Mouse (Mus musculus) heart, postnatal 4 days (tissue): ENCODE results near the gene Ppm1n. TPM values are rescaled to one million over a fixed set of nuclear protein-coding genes. Genes with fewer than 3 reads are reported as not detected.
A peak's percentile ranks its signal among the peaks of the same experiment; 100 is the strongest.

Experiments used
- DNase-seq: peaks from one replicate; pipeline ENCODE4 v3.0.0; 2021
- total RNA-seq, 2 experiments: library from RNA; stranded (reverse); gene quantifications; 2 replicates each; pipeline ENCODE4 v1.2.3; 2021

Ppm1n gene
- total RNA-seq, 2 experiments from 2014 or later = 0.26 TPM; not detected in 1

DNA sequence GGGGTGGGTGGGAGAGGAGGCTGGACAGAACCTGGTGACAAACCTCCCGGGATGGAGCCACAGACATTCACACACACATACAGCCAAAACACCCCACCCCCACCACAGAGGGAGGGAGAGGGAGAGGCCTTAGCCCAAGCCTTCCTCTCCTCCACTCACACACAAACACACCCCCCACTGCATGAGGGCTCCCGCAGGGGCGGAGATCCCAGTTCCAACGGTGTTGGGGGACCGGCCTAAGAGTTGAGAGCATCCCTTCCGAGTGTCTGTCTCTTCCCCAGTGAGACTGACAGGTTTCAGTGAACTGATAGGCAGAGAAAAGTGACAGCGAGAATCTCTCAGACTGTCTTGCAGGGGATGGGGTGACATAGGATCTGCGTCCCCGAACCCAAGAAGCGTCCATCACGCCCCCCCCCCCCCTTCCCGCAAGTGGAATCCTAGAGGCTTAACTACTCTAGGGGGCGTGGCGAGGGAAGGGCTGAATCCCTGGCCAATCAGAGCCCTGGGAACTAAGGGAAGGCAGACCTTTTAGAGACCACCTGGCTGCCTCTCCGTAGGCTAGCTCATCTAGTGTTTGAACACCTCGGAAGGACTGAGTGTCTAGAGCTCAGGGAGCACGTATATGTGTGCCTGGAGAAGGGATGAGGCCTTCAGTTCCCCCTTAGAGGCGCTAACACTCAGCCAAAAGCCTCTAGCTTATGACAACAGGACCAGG lies 28.0 kb upstream of the Ppm1n start:
- DNase-seq = peak; percentile 82

DNA sequence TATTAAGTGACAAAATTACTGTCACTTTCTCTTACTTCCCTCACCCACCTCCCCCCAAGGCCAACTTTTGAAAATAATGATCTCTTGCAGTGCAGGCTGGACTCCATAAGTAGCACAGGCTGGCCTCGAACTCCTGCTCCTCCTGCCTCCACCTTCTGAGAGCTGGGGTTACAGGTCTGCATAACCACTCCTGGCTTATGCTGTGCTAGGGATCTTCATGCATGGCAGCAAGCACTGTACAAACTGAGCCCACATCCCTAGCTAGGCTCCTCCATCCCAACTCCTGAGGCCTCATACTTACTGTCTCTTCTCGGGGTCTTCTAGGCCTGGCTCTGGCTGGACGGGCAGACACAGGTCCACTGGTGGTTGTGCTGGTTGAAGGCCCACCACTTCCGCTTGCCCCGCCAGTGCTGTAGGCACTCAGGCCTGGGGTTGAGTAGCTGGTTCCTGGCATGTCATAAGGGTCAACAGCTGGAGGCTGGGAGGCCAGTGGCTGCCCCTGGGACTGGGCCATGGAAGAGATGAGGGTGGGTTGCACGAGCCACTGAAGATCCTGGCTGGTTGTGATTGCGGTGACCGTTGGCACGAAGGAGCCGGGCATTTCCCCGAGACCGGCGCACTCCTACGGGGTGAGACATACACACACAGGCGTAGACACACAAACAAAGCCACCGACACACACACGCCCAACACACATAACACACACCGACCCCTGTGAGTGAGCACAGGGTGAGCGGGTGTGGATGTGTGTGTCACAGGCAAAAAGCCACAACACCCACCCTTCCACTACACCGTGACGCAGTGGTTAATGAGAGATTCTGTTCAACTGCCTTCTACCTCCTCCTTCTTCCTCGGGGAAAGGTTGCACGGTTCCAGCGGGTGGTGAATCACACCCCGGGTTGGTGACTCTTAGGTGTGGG lies 27.2 kb upstream of the Ppm1n start:
- DNase-seq = no peak

DNA sequence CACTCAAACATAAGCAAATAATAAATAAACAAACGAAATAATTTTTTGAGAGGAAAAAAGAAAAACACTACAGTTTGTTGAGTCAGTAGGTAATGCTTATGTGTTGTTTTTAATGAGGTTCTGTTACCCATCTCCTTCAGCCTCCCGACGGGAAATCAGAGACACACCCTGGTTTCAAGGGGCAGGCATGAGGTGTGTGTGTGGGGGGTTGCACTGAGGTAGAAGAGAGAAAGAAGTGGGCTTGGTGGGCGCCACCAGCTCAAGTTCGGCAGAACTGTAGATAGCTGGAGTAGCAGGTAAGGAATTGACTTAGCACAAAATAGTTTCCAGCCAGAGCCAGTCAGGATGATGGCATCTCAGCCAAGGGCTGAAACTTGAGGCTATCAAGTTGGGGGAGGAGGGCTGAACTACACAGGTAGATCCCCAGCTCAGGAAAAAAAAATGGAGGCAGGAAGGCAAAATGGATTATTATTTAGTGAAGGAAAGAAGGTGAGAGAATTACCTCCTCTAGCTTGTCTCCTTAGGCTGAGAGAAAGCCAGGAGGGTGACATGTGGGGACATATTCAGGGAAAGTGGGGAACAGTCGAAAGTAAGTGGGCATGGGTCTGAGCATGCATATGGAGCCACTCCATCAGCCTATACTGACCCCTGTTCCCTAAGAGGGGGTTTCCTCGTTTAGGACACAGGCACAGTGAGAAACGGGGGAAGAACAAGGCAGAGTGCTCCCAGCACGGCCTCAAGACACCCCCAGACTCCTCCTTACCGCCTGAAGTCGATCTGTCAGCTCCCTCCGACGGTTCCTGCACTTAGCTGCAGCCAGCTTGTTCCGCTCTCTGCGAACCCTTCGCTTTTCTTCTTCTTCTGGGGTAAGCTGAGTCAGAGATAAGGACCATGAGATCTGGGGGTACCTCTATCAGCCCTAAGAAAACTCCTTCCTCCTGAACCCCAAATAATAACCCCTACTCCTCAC lies 26.2 kb upstream of the Ppm1n start:
- no peak for DNase-seq

DNA sequence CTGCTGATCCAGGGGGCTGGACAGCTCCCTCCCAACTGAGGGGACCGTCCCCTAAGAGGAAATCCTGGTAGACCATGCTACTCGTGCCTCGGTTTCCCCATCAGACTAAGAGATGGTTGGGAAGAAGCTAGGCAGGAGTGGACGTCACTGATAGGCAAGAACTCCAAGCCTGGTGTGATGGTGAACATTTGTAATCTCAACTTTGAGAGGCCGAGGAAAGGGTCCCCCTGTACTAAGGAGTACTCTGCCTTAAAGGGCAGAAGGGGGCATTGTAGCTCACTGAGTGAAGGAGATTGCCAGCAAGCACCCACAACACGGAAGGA lies 25.5 kb upstream of the Ppm1n start:
- no peak for DNase-seq

DNA sequence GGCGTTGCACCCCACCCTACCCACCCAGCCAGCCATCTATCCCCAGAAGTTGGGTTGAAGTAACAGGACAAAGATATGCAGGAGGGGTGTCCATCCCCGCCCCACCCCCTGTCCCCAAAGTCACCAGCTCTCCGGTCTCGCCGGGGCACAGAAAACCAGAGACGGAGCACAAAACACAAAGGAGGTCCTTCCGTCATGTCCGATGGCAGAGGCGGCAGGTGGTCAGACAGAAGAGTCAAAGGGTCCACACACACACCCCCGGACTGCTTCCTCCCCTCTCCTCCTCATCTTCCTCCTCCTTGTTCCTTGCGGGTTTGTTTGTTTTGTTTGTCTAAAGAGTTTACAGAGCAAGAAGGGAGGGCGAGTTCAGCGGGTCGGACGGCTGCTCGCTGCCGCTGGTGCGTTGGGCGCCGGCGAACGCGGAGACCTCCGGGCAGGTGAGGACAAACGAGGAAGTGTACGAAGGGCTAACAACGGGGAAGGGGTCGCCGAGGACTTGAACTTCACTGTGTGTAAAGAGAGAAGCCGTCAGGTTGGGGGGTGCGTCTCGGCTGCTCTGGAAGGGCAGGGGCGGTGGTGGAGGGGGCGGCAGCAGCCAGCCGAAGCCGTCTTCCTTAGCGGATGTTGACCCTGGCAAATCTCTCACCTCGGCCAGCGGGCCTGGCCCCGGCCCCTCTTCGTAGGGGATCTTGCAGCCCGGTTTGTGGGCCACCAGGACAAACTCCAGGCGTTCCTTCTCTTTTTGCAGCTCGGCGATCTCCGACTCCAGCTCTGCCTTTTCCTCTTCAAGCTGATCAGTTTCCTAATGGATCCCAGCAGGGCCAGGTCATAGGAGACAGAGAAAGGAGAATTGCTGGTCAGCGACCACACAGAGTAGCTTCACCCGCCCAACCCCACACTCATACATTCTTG lies 24.9 kb upstream of the Ppm1n start:
- DNase-seq = peak; percentile 14

DNA sequence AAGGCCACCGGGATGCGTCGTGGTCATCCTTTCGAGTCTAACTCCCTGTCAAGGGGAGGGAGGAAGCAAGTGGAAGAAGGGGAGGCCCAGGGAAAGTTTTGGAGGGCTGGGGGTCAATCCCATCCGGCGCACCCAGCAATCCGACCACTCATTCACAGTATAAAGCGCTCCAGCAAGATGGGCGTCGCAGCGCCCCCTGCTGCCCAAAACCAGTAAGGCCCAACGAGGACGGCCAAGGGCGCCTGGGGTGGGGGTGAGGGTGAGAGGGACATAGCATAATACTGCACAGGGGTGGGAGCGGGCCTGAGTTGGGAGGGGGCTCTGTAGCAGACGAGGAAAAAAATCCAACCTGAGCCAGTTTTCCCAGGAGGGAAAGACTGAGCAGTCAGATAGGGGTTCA lies 23.9 kb upstream of the Ppm1n start:
- peak; percentile 91 for DNase-seq

DNA sequence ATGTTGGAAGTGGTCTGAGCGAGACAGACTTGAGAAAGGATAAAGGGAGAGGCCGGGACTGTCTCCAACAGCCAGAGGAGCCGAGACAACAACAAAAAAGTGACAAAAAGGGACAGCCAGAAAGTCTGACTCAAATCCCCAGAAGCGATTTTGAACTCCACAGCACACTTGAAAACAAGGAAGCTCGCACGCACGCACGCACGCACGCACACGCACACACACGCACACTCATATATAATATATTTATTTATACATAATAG lies 23.1 kb upstream of the Ppm1n start:
- no peak for DNase-seq

DNA sequence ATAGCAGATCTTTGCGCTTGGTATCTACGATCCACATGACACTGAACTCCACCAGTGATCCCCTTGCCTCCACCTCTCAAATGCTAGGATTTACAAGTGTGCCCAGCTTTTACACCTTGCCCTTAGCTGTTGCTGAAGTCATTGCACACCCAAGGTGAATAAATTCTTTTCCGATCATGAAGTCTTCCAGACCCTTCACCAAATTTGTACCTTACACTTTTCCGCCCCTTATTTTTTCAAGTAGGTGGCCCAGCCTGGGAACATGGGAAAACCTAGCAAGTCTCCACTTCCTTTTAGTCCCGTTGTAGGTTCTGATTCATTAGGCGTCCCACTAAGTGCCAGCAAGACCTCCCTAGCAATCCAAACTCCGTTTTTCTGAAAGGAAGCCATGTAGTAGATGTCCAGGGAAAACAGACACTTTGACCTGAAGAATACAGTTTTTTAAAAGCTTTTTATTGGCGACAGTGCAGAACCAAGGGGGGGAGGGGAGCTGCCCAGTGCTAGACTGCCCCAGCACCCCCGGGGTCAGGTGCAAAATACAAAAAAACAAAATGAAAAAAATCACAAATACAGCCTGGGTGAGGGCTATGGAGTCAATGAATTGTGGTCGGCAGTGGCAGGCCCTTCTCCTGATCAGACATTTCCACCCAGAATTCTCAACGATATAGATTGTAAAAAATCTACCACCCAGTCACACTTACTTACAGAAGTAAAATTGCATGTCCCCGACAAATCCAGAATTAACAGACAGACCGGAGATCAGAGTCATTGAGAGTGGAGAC lies 22.6 kb upstream of the Ppm1n start:
- no peak for DNase-seq

DNA sequence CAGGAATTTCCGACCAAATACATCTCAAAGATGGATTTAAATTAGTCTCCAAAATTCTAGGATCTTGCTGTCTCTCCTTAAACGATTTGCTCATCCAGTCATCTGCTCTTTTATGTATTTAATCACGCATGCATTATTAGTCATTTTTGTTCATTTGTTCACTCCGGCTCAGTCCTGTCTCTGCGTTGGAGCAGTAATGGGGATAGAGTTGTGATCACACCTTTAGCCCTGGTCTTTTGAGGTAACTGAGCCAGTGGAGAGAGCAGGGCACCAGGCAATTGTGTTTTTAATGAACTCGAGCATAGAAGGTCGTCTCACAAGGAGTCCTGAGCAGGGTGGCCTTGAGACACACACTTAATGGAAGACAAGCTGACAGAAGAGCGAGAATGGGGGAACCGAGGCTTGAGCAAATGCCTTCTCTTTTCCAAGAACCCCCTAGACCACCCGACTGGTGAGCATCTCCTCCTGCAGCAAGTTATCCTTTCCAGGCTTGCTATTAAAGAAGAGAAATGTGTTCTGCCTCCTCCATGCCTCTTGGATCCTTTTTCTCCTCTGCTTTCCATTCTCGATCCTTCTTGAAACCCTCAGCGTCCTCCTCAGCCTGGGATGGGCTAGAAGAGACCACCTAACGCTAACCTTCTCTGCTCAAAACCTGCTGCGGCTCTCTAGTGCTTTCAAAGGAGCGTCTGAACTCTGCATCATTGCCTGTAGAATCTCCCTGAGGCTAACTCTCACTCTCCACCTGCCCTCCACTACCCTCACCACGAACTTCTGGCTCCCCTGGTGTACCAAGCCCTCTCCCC lies 21.8 kb upstream of the Ppm1n start:
- DNase-seq = no peak

DNA sequence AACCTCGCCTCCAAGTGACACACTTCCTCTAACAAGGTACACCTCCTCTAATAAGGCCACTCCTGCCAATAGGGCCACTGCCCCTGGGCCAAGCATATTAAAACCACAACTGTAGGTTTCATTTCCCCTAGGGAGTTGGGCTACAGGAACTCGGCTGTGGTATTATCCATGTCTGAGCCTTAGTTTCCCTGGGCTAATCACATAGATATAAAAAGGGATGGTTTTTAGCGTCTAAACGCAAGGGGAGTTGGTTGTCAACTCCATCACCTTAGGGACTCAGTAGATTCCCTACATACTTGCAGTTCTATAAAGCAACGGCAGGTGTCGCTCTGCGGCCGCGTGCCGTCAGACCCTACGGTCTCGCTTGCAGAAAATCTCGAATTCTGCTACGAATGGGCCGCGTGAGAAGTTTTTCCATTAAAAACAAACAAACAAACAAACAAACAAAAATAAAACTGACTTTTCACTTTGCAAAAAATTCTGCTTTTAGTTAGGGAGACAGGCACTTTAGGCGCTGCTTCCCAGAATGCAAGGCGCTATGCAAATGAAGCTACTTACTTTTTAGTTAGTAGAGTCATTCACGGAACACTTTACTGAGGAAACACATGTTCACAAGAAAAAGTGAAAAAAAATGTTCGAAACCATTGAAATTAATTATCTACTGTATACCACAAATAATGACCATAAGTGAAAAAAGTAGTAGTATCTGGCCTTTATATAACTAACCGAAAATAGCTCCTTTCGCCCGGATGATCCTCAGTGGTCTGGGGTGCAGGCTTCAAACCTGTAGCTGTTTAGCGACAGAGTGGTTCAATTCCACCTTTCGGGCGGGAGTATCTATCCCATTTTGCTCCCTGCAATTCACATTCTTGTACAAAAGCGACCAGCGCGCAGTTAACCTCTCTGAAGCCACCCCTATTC lies 20.9 kb upstream of the Ppm1n start:
- peak; percentile 90 for DNase-seq

DNA sequence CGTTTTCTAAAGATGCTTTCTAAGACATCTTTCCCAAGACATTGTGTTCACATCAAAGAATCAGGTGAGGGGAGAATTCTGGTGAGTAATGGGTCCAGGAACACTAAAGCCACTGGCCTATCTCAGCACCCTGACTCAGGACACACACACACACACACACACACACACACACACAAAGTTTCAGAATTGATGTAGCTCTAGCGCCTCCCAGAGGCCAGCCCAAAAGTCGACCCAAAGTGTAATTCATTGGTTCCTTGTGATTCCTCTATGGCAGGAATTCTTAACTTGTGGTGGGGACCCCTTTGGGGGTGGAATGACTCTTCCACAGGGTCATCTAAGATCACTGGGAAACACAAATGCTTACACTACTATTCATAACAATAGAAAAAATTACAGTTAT lies 19.3 kb upstream of the Ppm1n start:
- DNase-seq = peak; percentile 70

DNA sequence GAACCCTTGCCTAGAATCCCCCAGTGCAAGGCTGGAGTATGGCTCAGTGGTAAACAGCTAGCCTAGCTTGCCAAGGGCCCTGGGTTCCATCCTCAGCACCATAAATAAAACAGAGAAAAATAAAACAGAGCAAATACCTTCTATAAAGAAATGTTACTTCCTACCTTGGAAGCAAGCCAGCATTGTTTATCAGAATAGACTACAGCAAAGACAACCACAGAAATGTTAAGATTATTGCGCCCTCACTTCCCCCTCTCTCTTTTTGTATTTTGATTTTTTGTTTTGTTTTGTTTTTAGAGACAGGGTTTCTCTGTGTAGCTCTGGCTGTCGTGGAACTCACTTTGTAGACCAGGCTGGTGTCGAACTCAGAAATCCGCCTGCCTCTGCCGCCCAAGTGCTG lies 17.9 kb upstream of the Ppm1n start:
- DNase-seq = no peak

DNA sequence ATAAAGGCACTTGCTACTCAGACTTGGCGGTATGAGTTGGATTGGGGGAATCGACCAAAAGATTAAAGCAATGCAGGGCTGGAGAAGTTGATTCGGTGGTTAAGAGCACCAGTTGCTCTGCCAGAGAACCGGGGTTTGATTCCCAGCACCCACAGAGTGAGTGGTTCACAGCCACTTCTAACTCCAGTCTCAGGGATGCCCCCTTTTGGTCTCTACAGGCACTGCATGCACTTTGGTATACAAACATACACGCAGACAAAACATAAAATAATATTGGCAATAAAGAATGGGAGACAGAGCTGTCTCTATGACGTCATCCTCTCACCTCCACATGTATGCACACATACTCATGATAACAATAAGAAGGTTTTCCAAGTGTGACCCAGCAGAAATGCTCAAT lies 17.2 kb upstream of the Ppm1n start:
- DNase-seq = no peak

DNA sequence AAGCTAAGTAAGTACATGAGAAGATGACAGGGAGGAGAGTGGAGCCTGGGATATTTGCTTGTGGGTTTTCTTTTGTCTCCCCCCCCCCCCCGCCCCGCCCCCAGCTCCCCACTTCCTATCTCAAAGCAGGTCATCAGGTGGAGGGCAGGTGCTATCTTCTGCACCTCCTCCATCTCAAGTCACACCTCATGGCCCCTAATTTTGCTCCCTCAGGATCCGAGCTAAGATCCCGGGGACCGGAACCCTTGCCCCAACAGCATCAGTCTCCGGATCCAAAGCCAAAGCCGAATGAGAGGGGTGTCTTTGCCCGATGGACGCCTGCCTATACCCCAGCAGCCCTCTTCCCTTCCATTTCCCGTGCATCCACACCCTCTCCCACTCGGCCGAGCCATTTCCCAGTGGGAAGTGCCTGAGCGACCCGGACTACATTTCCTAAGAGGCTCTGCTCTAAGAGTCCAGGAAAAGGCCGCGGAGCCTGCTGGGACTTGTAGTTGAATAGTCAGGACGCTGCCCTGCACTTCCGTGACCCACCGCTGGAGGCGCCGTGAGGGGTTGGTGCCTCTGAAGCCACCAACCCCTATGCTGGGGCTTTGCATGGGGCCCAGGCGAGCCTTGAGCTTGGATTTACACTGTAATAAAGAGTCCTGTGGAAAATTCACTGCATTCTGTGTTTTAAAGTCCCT lies 15.8 kb upstream of the Ppm1n start:
- peak; percentile 99 for DNase-seq

DNA sequence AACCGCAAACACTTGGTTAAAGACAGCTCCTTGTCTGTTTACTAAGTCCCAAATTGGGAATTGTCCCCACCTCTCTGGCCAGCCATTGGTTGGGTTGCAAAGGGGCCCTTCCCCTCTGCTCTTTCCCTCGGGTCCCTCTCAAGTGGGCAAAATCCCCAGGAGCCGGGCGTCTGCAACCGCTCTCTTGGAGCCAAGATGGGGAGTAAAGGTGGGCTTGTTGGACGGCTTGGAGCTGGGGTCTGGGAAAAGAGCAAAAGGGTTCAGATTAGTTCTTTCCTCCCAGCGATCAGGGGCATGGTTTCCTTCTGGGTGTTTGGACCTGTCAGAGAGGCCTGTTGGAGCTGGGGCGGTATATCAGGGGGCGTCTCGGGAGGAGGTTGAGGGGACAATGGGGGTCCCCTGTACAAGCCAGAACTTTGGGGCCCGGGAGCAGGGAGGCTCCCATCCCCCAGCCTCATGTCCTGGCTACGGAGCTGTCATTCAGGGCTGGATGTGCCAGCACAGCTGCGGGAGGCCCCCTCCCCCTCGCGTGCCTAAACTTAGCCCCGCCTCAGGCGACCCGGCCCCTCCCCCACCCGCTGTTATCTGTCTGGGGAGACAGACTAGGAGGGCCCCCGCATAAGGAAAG lies 11.2 kb upstream of the Ppm1n start:
- peak; percentile 67 for DNase-seq

DNA sequence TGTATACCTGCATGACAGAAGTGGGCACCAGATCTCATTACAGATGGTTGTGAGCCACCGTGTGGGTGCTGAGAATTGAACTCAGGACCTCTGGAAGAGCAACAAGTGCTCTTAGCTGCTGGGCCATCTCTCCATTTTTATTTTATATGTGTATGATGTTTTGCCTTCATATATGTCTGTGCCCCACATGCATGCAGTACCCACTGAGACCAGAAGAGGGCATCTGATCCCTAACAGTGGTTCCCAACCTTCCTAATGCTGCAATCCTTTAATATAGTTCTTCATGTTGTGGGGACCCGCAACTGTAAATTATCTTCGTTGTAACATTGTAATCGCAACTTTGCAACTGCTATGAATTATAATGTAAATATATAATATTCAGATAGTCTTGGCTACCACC lies 4.9 kb upstream of the Ppm1n start:
- DNase-seq = peak; percentile 80

DNA sequence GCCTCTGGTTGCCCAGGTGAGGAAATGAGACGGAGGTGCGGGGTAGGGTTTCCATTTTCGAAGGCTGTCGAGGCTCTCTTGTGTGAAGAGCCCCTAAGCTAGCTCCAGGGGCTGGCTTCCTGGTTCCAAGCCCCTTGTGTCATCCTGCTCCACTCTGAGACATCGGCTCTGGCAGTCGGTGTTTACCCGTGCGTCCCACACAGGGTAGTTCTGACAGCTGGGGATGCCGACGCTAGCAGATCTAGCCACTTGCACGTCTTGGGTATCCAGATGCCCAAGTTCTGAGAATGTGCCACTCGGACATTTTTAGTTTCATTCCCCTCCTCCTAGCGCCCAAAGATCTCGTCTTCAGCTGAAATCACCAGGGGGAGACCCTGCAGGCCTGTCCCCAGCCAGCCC lies 3.5 kb upstream of the Ppm1n start:
- DNase-seq = no peak

DNA sequence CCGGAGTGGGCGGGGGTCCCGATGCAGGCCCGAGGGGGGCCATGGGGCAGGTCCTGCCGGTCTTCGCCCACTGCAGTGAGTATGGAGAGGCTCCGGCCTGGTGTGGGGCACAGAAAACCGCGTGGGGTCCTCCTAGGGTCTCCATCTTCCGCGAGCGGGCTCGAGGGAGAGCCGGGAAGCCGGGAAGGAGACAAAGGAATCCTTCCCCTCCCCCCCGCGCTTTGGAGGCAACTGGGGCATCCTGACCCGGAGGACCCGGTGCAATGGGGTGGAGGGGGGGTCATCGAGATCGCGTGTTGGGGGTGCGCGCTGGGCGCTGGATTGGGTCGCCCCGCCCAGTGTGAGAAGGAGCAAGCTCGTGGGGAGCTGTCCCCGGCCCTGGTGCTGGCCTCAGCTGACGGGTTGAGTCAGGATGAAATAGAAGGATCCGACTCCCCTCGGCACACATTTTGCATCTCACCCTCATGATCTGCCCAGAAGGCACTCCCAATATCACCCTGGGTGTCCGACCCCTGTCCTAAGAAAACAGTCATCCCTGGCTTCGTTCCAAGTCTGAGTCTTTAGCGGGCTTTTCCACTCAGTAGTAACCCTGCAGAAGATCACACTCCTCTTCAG lies 3.0 kb upstream of the Ppm1n start:
- DNase-seq = peak; percentile 79
